Mouse (Mus musculus) B cell, adult 2 months (primary cell): Measurements from ENCODE around the gene Myh7.
"Not testable (repeated sequence)": the region's sequence is repeated elsewhere in the genome, so short reads cannot be mapped to it uniquely, and the experiment has no call there.

Experiments
- DNase-seq, 2 experiments: peaks; one replicate each; pipeline ENCODE4 v3.0.0; 2022

The Myh7 gene

GRCm38 (mm10) chr14:55003878-55004855, 9.7 kb upstream of the Myh7 start:
- no peak for DNase-seq

- DNase-seq: no peak
Measured at GRCm38 (mm10) chr14:55002687-55003120, 8.3 kb upstream of the Myh7 start.

- no peak for DNase-seq
Measured at GRCm38 (mm10) chr14:55001938-55002686, 7.7 kb upstream of the Myh7 start.

GRCm38 (mm10) chr14:55001446-55001845, 7.0 kb upstream of the Myh7 start:
- peak in 1 of 2 experiments; percentile 2 for DNase-seq

- DNase-seq: no peak
Measured at GRCm38 (mm10) chr14:55000814-55001213, 6.4 kb upstream of the Myh7 start.

- not testable (repeated sequence) for DNase-seq
Measured at GRCm38 (mm10) chr14:54999868-55000267, 5.4 kb upstream of the Myh7 start.

- no peak for DNase-seq
Measured at GRCm38 (mm10) chr14:54998680-54999079, 4.3 kb upstream of the Myh7 start.

- no peak for DNase-seq
Measured at GRCm38 (mm10) chr14:54997297-54997696, 2.9 kb upstream of the Myh7 start.

GRCm38 (mm10) chr14:54996793-54997192, 2.4 kb upstream of the Myh7 start:
- DNase-seq: no peak

- no peak for DNase-seq
Measured at GRCm38 (mm10) chr14:54995457-54996138, 1.2 kb upstream of the Myh7 start.

- DNase-seq: no peak
Measured at GRCm38 (mm10) chr14:54994869-54995186, 402 bp upstream of the Myh7 start.

- DNase-seq: no peak
Measured at GRCm38 (mm10) chr14:54993636-54994035, 790 bp downstream of the Myh7 start.

- no peak for DNase-seq
Measured at GRCm38 (mm10) chr14:54992196-54992595, 2.2 kb downstream of the Myh7 start.

GRCm38 (mm10) chr14:54989886-54990441, 4.5 kb downstream of the Myh7 start:
- no peak for DNase-seq

GRCm38 (mm10) chr14:54988882-54989281, 5.5 kb downstream of the Myh7 start:
- DNase-seq: no peak

- DNase-seq: not testable (repeated sequence)
Measured at GRCm38 (mm10) chr14:54988350-54988874, 6.0 kb downstream of the Myh7 start.

- DNase-seq: no peak
Measured at GRCm38 (mm10) chr14:54981934-54982333, 12.5 kb downstream of the Myh7 start.

GRCm38 (mm10) chr14:54978664-54979063, 15.8 kb downstream of the Myh7 start:
- no peak for DNase-seq

GRCm38 (mm10) chr14:54976633-54977032, 17.8 kb downstream of the Myh7 start, which contains the start of gene Gm17428:
Gm17428 (plus strand) TSS chr14:54976933.
- DNase-seq: no peak

- DNase-seq: no peak
Measured at GRCm38 (mm10) chr14:54974068-54974791, 20.2 kb downstream of the Myh7 start.

- DNase-seq: not testable (repeated sequence)
Measured at GRCm38 (mm10) chr14:54972786-54973185, 21.6 kb downstream of the Myh7 start.

GRCm38 (mm10) chr14:54968344-54968743, 26.1 kb downstream of the Myh7 start:
- DNase-seq: no peak
